Mouse (Mus musculus) limb, embryonic 15.5 days (tissue): ENCODE results near the gene Zmiz1. TPM values are rescaled to one million over a fixed set of nuclear protein-coding genes. Genes with fewer than 3 reads are reported as not detected.
A peak's percentile ranks its signal among the peaks of the same experiment; 100 is the strongest.

Source experiments
- ATAC-seq: fragments of 200-750 bp; cut with Nextera tagmentation; 2 replicates; pipeline ENCODE4 v1.8.0; 2017; ENCODE audit warnings: low read depth, moderate TSS enrichment; ENCODE audit not compliant: insufficient number of reproducible peaks, low FRiP score, low TSS enrichment
- H3K27ac ChIP-seq: fragments of 300-500 bp; sonication (generic); 2 replicates; pipeline ENCODE4 v1.5.1; 2015; ENCODE audit warnings: moderate library complexity, mild to moderate bottlenecking, inconsistent platforms
- H3K27me3 ChIP-seq: fragments of 300-500 bp; sonication (generic); 2 replicates; pipeline ENCODE4 v1.6.1; 2015; ENCODE audit warnings: inconsistent platforms
- H3K36me3 ChIP-seq: fragments of 300-500 bp; sonication (generic); 2 replicates; pipeline ENCODE4 v1.6.1; 2015; ENCODE audit warnings: inconsistent platforms
- H3K4me1 ChIP-seq: fragments of 300-500 bp; sonication (generic); 2 replicates; pipeline ENCODE4 v1.6.1; 2015; ENCODE audit warnings: inconsistent platforms
- H3K4me2 ChIP-seq: fragments of 300-500 bp; sonication (generic); 2 replicates; pipeline ENCODE4 v1.6.1; 2015; ENCODE audit warnings: mild to moderate bottlenecking, inconsistent platforms
- H3K4me3 ChIP-seq: fragments of 300-500 bp; sonication (generic); 2 replicates; pipeline ENCODE4 v1.5.1; 2015; ENCODE audit warnings: mild to moderate bottlenecking, inconsistent platforms
- H3K9ac ChIP-seq: fragments of 300-500 bp; sonication (generic); 2 replicates; pipeline ENCODE4 v1.6.1; 2015; ENCODE audit warnings: inconsistent platforms
- H3K9me3 ChIP-seq: fragments of 300-500 bp; sonication (generic); 2 replicates; pipeline ENCODE4 v1.6.1; 2016; ENCODE audit warnings: inconsistent platforms
- whole genome bisulfite sequencing: fragments of 180-500 bp; shearing (Covaris S2); methylation state at CpG from one replicate; pipeline ENCODE4 v1.1.7; 2015; 5-methylcytosine and 5-hydroxymethylcytosine counted together
- polyA plus RNA-seq: library from polyadenylated mRNA; unstranded; fragments of >200 nt; fragmentation: Nextera tagmentation; extraction: Ambion mirVana; gene quantifications from 2 replicates; pipeline ENCODE4 v1.2.1, GENCODE M21; 2015

Zmiz1 gene
- polyA plus RNA-seq, 1 experiment from 2014 or later, result 50.5 TPM

GRCm38 (mm10) chr14:25534918-25535582, 76.1 kb downstream of the Zmiz1 start:
- no peak overlapping the region for H3K4me3 ChIP-seq
- peaks cover 64% of the 10 kb centered on the region for H3K4me1 ChIP-seq
- H3K4me2 ChIP-seq, result no peak overlapping the region
- H3K27me3 ChIP-seq, result no peaks in the 10 kb centered on the region
- peak overlapping the region; percentile 69 for H3K27ac ChIP-seq
- H3K9ac ChIP-seq, result no peak overlapping the region
- no peaks in the 10 kb centered on the region for H3K9me3 ChIP-seq
- no peak for ATAC-seq
- WGBS, result 67% methylated on average over 11 of the region's 11 CpGs
- H3K36me3 ChIP-seq, result peaks cover 46% of the 10 kb centered on the region

DNA sequence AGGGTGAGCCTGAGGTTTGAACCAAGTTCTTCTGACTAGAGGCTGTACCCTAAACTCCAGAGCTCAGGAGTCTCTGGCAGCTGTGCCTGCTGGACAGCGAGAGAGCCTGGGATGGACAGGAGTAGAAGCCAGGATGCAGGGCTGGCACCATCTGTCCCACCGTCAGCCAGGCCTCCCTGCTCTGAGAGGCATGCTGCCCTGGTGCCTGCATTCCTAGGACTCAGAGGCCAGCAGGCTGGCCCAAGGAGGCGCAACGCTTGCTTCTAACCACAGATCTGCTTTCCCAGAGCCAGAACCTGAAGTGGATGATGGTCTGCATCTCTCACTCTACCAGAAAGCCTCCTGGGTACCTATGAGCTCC, 76.6 kb downstream of the Zmiz1 start:
- H3K9me3 ChIP-seq, result no peaks in the 10 kb centered on the region
- peaks cover 51% of the 10 kb centered on the region for H3K36me3 ChIP-seq
- H3K4me2 ChIP-seq, result no peak overlapping the region
- no peak for ATAC-seq
- H3K4me1 ChIP-seq, result peaks cover 67% of the 10 kb centered on the region
- no peak overlapping the region for H3K9ac ChIP-seq
- no peak overlapping the region for H3K4me3 ChIP-seq
- H3K27ac ChIP-seq, result peak overlapping the region; percentile 29
- no peaks in the 10 kb centered on the region for H3K27me3 ChIP-seq
- WGBS, result 71% methylated on average over 4 of the region's 4 CpGs

DNA sequence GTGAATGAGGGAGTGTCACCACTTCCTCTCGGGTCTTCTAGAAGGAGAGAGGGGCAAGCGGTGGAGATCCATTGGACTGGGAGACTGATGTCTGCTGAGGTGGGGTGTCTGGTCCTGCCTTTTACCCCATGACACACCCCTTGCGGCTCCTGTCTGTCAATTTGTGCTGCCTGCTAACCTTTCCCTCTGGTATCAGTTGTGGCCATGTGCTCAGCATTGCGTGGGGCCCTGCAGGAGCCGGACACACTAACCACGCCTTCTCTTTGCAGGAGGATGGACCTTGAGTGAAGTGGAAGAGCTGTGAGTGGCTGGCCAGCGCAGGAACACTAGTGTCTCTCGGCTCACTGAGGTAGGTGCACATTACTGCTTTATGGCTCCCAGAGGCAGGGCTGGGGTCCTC, 77.5 kb downstream of the Zmiz1 start:
- H3K27me3 ChIP-seq, result no peaks in the 10 kb centered on the region
- no peak overlapping the region for H3K4me2 ChIP-seq
- WGBS, result 90% methylated on average over 8 of the region's 8 CpGs
- H3K27ac ChIP-seq, result no peak overlapping the region
- no peak for ATAC-seq
- H3K4me3 ChIP-seq, result no peak overlapping the region
- H3K36me3 ChIP-seq, result peaks cover 57% of the 10 kb centered on the region
- H3K9me3 ChIP-seq, result no peaks in the 10 kb centered on the region
- no peak overlapping the region for H3K9ac ChIP-seq
- peaks cover 72% of the 10 kb centered on the region for H3K4me1 ChIP-seq

GRCm38 (mm10) chr14:25537351-25537750, 78.4 kb downstream of the Zmiz1 start:
- peaks cover 57% of the 10 kb centered on the region for H3K36me3 ChIP-seq
- no peaks in the 10 kb centered on the region for H3K9me3 ChIP-seq
- H3K4me1 ChIP-seq, result peaks cover 71% of the 10 kb centered on the region
- H3K27ac ChIP-seq, result no peak overlapping the region
- no peak overlapping the region for H3K9ac ChIP-seq
- no peaks in the 10 kb centered on the region for H3K27me3 ChIP-seq
- ATAC-seq, result no peak
- H3K4me2 ChIP-seq, result no peak overlapping the region
- 93% methylated on average over 1 of the region's 1 CpGs for WGBS
- no peak overlapping the region for H3K4me3 ChIP-seq

DNA sequence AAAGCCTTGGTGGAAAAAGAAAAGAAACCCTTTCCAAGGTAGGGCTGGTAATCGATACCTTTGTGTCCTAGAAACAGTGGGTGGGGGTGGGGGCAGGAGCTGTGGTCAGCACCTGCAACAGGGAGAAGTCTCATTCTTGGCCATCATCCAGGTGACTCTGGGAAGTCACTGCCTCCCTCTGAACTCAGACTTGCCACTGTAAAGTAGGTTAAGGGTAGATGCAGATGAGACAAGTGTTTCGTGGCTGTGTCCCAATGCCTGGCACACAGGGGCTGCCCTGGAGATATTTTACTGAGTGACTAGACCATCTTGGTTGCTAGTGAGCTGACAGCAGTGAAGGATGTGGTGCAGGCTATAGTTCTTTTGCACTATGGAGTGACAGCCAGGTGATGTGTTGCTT, 79.5 kb downstream of the Zmiz1 start:
- Histone ChIP-seq H3K27ac (no peak overlapping the region), H3K9ac (no peak overlapping the region), H3K27me3 (no peaks in the 10 kb centered on the region), H3K9me3 (no peaks in the 10 kb centered on the region), H3K4me2 (no peak overlapping the region), H3K4me3 (no peak overlapping the region), H3K36me3 (peaks cover 59% of the 10 kb centered on the region), H3K4me1 (peaks cover 64% of the 10 kb centered on the region)
- WGBS, result 72% methylated on average over 2 of the region's 2 CpGs
- no peak for ATAC-seq

DNA sequence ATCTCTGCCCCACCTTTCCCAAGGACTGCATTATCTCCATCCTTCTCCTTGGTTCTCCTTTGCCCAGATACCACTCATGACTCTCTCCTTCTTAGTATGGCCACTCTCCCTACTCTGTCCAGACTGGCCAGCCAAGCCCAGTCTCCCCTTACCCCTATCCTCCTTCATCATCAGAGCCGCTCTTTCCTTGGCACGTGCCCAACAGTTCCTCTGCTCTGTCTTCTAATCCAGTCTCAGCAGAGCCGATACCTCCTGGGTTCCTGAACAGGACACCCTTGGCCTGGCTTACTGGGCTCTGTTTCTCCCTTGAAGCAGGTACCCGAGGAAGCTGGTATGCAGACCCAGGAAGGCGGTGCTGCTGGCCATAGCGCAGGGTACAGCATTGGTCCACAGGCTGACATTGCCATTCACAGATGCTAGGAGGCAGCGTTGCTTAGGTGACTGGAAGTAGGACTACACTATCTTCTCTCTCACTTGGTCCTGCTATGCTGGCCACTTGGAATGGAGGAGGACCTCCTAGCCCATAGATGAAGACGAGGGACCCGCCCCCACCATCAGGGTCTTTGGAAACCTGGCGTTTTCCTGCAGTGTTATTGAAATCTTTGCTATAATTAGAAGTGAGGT, 80.6 kb downstream of the Zmiz1 start:
- Histone ChIP-seq H3K9ac (no peak overlapping the region), H3K27me3 (no peaks in the 10 kb centered on the region), H3K36me3 (peaks cover 62% of the 10 kb centered on the region), H3K4me3 (no peak overlapping the region), H3K4me1 (peaks cover 53% of the 10 kb centered on the region), H3K4me2 (no peak overlapping the region), H3K27ac (0 out of 2 replicates have a peak overlapping the region, but pooled peaks have one; percentile 51), H3K9me3 (no peaks in the 10 kb centered on the region)
- no peak for ATAC-seq
- WGBS, result 78% methylated on average over 10 of the region's 10 CpGs

GRCm38 (mm10) chr14:25540172-25540571, 81.2 kb downstream of the Zmiz1 start:
- Histone ChIP-seq H3K4me2 (no peak overlapping the region), H3K27me3 (no peaks in the 10 kb centered on the region), H3K9me3 (no peaks in the 10 kb centered on the region), H3K4me1 (peaks cover 50% of the 10 kb centered on the region), H3K4me3 (no peak overlapping the region), H3K9ac (no peak overlapping the region), H3K36me3 (peaks cover 61% of the 10 kb centered on the region), H3K27ac (peak overlapping the region; percentile 51; the same call in 1 of the 2 replicates)
- ATAC-seq, result no peak
- 76% methylated on average over 4 of the region's 4 CpGs for WGBS

DNA sequence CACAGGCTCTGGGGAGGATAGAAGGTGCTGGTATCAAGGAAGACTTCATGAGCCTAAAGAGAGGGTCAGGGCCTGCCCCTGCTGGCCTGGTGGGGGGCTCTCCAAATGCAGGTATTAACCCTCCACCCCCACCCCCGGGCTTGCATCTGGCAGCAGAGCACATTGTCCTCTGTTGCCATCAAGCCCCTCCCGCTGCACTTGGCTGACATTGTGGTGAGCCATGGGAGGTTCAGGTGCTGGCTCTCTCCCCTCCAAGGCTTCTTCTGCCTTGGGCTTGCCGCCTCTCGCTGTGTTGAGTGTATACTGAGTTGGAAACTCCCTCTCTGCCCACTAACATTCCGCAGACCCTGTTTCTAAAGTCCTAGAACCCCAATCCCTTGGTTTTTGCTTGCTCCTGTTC, 82.2 kb downstream of the Zmiz1 start:
- no peaks in the 10 kb centered on the region for H3K9me3 ChIP-seq
- H3K9ac ChIP-seq, result no peak overlapping the region
- peaks cover 55% of the 10 kb centered on the region for H3K36me3 ChIP-seq
- no peaks in the 10 kb centered on the region for H3K27me3 ChIP-seq
- no peak for ATAC-seq
- H3K27ac ChIP-seq, result 0 out of 2 replicates have a peak overlapping the region, but pooled peaks have one; percentile 57
- peaks cover 50% of the 10 kb centered on the region for H3K4me1 ChIP-seq
- H3K4me3 ChIP-seq, result no peak overlapping the region
- no peak overlapping the region for H3K4me2 ChIP-seq
- 74% methylated on average over 5 of the region's 5 CpGs for WGBS

DNA sequence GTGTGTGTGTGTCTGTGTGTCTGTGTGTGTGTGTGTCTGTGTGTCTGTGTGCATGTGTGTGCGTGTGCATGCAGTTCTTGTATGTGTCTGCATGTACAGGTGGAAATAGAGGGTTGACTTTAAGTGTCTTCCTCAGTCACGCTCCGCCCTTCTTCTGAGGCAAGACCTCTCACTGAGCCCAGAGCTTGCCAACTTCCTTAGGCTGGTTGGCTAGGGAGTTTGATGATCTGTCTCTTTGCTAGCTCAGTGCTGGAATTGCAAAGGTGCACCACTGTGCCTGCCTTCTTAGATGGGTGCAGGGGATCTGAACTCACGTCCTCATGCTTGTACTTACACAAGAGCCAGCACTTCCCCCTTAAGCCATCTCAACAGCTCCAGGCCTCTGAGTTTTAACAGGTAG, 84.1 kb downstream of the Zmiz1 start:
- Histone ChIP-seq H3K36me3 (peaks cover 39% of the 10 kb centered on the region), H3K4me3 (no peak overlapping the region), H3K27ac (0 out of 2 replicates have a peak overlapping the region, but pooled peaks have one; percentile 3), H3K9ac (no peak overlapping the region), H3K27me3 (no peaks in the 10 kb centered on the region), H3K4me2 (no peak overlapping the region), H3K9me3 (no peaks in the 10 kb centered on the region), H3K4me1 (peaks cover 62% of the 10 kb centered on the region)
- WGBS, result 93% methylated on average over 4 of the region's 4 CpGs
- ATAC-seq, result no peak

DNA sequence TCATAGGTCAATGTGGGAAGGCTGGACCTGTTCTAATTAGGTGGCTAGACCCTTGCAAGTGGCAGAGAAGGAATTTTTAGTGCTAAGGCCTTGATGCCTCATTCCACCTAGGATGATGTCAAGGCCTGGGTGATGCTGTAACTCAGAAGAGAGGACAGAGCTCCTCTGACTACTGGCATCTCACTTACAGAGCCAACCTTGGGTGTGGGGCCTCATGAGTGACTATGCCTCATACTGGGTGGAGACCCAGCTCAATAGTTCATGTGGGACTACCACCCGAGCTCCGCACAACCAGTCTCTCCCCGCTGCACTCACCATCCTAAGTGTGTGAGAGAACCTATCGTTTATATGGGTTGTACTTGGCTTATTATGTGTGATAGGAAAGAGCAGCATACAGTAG, 84.9 kb downstream of the Zmiz1 start:
- no peak overlapping the region for H3K4me2 ChIP-seq
- WGBS, result 88% methylated on average over 4 of the region's 4 CpGs
- no peaks in the 10 kb centered on the region for H3K27me3 ChIP-seq
- peaks cover 34% of the 10 kb centered on the region for H3K36me3 ChIP-seq
- no peak overlapping the region for H3K9ac ChIP-seq
- H3K27ac ChIP-seq, result peak overlapping the region; percentile 60; the same call in 1 of the 2 replicates
- peaks cover 69% of the 10 kb centered on the region for H3K4me1 ChIP-seq
- ATAC-seq, result no peak
- no peaks in the 10 kb centered on the region for H3K9me3 ChIP-seq
- no peak overlapping the region for H3K4me3 ChIP-seq

DNA sequence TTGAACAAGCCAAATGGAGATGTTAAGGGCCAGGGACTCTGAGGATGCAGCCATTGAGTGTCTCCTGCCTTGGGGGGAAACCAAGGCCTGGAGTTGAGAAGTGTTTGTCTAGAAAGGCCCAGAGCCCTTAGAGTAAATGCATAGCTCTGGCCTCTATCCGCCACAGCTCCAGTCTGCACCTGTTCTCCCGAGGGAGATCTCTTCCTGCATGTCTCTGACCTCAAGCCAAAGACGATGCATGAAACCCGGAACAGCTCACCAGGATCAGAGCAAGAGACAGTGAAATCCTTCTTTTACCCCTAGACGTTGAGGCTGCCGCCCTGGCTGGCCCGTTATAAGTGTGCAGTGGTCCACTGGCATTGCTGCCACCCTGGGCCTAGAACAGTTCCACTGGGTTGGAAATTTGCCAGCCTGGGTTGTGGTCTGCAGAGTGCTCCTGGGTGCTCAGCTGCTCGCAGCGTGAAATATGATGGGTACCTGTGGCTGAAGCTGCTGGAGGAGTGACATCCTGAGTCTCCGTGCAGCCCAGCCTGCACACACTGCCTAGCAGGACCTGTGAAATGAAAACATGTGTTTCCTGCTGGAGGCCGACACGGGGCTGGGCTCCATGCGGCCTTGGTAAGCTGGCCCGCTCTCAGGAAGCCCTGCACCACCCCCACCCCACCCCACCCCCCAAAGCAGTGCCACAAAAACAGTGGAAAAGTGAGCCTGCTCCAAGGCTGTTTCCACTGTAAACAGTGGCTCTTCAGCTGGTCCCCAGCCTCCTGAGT, 88.1 kb downstream of the Zmiz1 start:
- 31% methylated on average over 14 of the region's 14 CpGs for WGBS
- peaks cover 17% of the 10 kb centered on the region for H3K36me3 ChIP-seq
- no peak overlapping the region for H3K4me3 ChIP-seq
- H3K4me1 ChIP-seq, result peaks cover 69% of the 10 kb centered on the region
- H3K9ac ChIP-seq, result no peak overlapping the region
- H3K9me3 ChIP-seq, result no peaks in the 10 kb centered on the region
- no peaks in the 10 kb centered on the region for H3K27me3 ChIP-seq
- peak; percentile 44; the same call in 1 of the 2 replicates for ATAC-seq
- H3K4me2 ChIP-seq, result no peak overlapping the region
- peak overlapping the region; percentile 80 for H3K27ac ChIP-seq

- Histone ChIP-seq H3K27ac (peak overlapping the region; percentile 80), H3K4me2 (no peak overlapping the region), H3K27me3 (no peaks in the 10 kb centered on the region), H3K36me3 (peaks cover 17% of the 10 kb centered on the region), H3K4me3 (no peak overlapping the region), H3K9ac (no peak overlapping the region), H3K9me3 (no peaks in the 10 kb centered on the region), H3K4me1 (peaks cover 67% of the 10 kb centered on the region)
- no peak for ATAC-seq
- 58% methylated on average over 9 of the region's 9 CpGs for WGBS
These were observed 88.9 kb downstream of the Zmiz1 start for GRCm38 (mm10) chr14:25547882-25548281.
